Mouse (Mus musculus) cerebral cortex, adult 2 months (tissue): Measurements from ENCODE around the gene Fcho2.

Experiments used
- WGBS: fragments of 180-500 bp; shearing (Covaris S2); methylation state at CpG from one replicate; pipeline ENCODE4 v1.1.7; 2018; 5-methylcytosine and 5-hydroxymethylcytosine counted together

Fcho2 gene

GRCm38 (mm10) chr13:98804480-98804879, 10.8 kb downstream of the Fcho2 start:
- WGBS = 89% methylated on average over 1 of the region's 1 CpGs

GRCm38 (mm10) chr13:98803699-98804098, 11.6 kb downstream of the Fcho2 start:
- WGBS = 80% methylated on average over 4 of the region's 4 CpGs

GRCm38 (mm10) chr13:98802957-98803356, 12.3 kb downstream of the Fcho2 start:
- WGBS = 78% methylated on average over 3 of the region's 3 CpGs

- 90% methylated on average over 3 of the region's 3 CpGs for WGBS
These were observed 19.7 kb downstream of the Fcho2 start for GRCm38 (mm10) chr13:98795511-98795910.

GRCm38 (mm10) chr13:98792864-98793263, 22.4 kb downstream of the Fcho2 start:
- WGBS = 76% methylated on average over 1 of the region's 1 CpGs

- WGBS = 93% methylated on average over 1 of the region's 1 CpGs
These were observed 23.6 kb downstream of the Fcho2 start for GRCm38 (mm10) chr13:98791693-98792092.

GRCm38 (mm10) chr13:98786970-98787685, 28.1 kb downstream of the Fcho2 start:
- WGBS = 75% methylated on average over 5 of the region's 5 CpGs

GRCm38 (mm10) chr13:98777959-98778358, 37.3 kb downstream of the Fcho2 start:
- 84% methylated on average over 3 of the region's 3 CpGs for WGBS

GRCm38 (mm10) chr13:98771484-98771883, 43.8 kb downstream of the Fcho2 start:
- WGBS = 90% methylated on average over 2 of the region's 2 CpGs

- WGBS = 33% methylated on average over 4 of the region's 4 CpGs
These were observed 46.9 kb downstream of the Fcho2 start for GRCm38 (mm10) chr13:98768329-98768728.

- 63% methylated on average over 1 of the region's 1 CpGs for WGBS
These were observed 59.4 kb downstream of the Fcho2 start for GRCm38 (mm10) chr13:98755886-98756285.

GRCm38 (mm10) chr13:98744679-98745078, 70.6 kb downstream of the Fcho2 start:
- WGBS = 76% methylated on average over 1 of the region's 1 CpGs

GRCm38 (mm10) chr13:98743214-98743613, 72.0 kb downstream of the Fcho2 start:
- 81% methylated on average over 6 of the region's 6 CpGs for WGBS

- WGBS = 90% methylated on average over 2 of the region's 2 CpGs
These were observed 77.0 kb downstream of the Fcho2 start for GRCm38 (mm10) chr13:98738213-98738612.

- 44% methylated on average over 3 of the region's 3 CpGs for WGBS
These were observed 82.0 kb downstream of the Fcho2 start for GRCm38 (mm10) chr13:98733292-98733691.

- 13% methylated on average over 1 of the region's 1 CpGs for WGBS
These were observed 85.8 kb downstream of the Fcho2 start for GRCm38 (mm10) chr13:98729271-98730062.

- WGBS = 48% methylated on average over 4 of the region's 4 CpGs
These were observed 88.8 kb downstream of the Fcho2 start for GRCm38 (mm10) chr13:98726494-98726893.

- 89% methylated on average over 1 of the region's 1 CpGs for WGBS
These were observed 91.8 kb downstream of the Fcho2 start for GRCm38 (mm10) chr13:98723430-98723829.

GRCm38 (mm10) chr13:98722296-98722695, 93.0 kb downstream of the Fcho2 start:
- 44% methylated on average over 1 of the region's 1 CpGs for WGBS

GRCm38 (mm10) chr13:98716176-98716575, 99.1 kb downstream of the Fcho2 start:
- WGBS = 87% methylated on average over 8 of the region's 8 CpGs

- WGBS = 87% methylated on average over 6 of the region's 6 CpGs
These were observed 99.7 kb downstream of the Fcho2 start for GRCm38 (mm10) chr13:98715443-98715990.

GRCm38 (mm10) chr13:98710655-98711054, 104.6 kb downstream of the Fcho2 start:
- 100% methylated on average over 1 of the region's 1 CpGs for WGBS

- 77% methylated on average over 8 of the region's 8 CpGs for WGBS
These were observed 105.0 kb downstream of the Fcho2 start for GRCm38 (mm10) chr13:98710236-98710635.
